Comparison of ENCODE assay signal across 12 mouse cellular contexts in the genomic region with DNA sequence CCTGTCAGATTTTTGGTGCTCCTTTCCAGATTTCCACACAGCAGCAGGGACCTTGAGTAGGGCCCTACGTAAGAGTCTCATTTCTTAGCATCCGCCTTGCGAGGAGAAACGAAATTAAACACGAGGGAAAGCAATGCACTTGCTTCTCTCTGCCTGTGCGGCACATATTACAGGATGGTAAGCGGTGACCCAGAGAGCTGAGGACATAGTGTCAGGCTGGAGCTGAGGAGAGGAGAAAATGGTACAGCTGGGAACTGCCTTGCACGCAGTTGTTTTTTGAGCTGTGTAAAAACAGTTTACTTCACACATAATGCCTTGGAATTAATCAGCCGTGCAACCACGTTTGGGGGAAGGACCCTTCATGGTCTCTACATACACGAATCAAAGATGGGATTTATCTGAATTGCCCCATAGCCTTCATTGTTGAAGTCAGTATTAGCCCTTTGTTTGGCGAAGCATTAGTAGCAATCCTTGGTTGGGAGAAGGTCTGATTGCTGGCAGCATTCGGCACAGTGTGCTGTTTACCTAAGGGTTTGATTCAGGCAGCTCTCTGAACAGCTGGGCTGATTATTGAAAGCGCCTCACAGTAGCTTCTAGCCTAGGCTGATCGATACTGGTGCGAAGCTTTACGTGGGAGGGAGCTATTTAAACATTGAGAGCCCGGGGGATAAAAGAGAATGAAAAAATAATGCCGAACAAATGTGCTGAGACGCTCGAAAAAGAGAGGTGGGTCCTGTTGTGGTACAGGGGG.
DNase-seq lines count a peak whose midpoint lies in the region; ATAC-seq and TF ChIP-seq lines count a peak whose summit lies in the region.
"Had no signal": no experiment of that assay in that cellular context is flagged by ENCODE, and none has a peak within 500 bp of the region (broad histone marks: within the 10 kb centered on the region; RNA-seq: fewer than 3 reads in every experiment).

No protein-coding gene starts in this region.

- no peak for TF ChIP-seq EP300 in liver, embryonic 14.5 days (IDR thresholded peaks at IDR 0.05; ENCODE audit: low read depth)

- H3K27ac ChIP-seq in liver, embryonic 12.5 days, result no peak overlapping the region
- no peak overlapping the region for H3K27ac ChIP-seq in liver, embryonic 14.5 days
- no peak overlapping the region for H3K27ac ChIP-seq in thymus, adult 2 months (ENCODE audit: control insufficient read depth, insufficient read depth, low read length)
- H3K27ac ChIP-seq: heart, embryonic 13.5 days; limb, embryonic 13.5 days had no signal

- H3K9me3 ChIP-seq in liver, embryonic 12.5 days (replicated peaks), result no peaks in the 10 kb centered on the region
- H3K9me3 ChIP-seq in liver, embryonic 14.5 days (ENCODE audit: control insufficient read depth, low read length), result no peaks in the 10 kb centered on the region
- H3K9me3 ChIP-seq: heart, embryonic 13.5 days; limb, embryonic 13.5 days had no signal

- no peak for ATAC-seq in liver, embryonic 12.5 days
- ATAC-seq in liver, embryonic 14.5 days (ENCODE audit: insufficient read depth), result no peak

- peak; percentile 13 for DNase-seq in embryo, embryonic 10.5 days (ENCODE audit: low spot score)
- no peak for DNase-seq in embryo, embryonic 9.5 days (ENCODE audit: extremely low spot score)
- DNase-seq in liver, result no peak
- no peak for DNase-seq in liver, embryonic 14.5 days (ENCODE audit: low read depth in 3 of 3, low spot score in 3 of 3)
- peak; percentile 27 for DNase-seq in retina, embryonic 14.5 days (ENCODE audit: low spot score)
- no peak for DNase-seq in thymus, adult 2 months
- no peak for DNase-seq in heart, adult 8-10 months (ENCODE audit: low spot score)
- DNase-seq: adrenal gland, postnatal 25 days; cerebellum, postnatal 25 days had no signal

- TF ChIP-seq CTCF in liver, embryonic 14.5 days (IDR thresholded peaks at IDR 0.05; ENCODE audit: low read depth), result no peak
- TF ChIP-seq CTCF in thymus, adult 2 months (IDR thresholded peaks at IDR 0.05; ENCODE audit: borderline replicate concordance, control insufficient read depth, extremely low read depth, insufficient read depth, low read length, poor library complexity), result no peak

- no peak overlapping the region for H3K4me3 ChIP-seq in liver, embryonic 12.5 days
- H3K4me3 ChIP-seq in liver, embryonic 14.5 days (ENCODE audit: insufficient read depth in 1 of 2, low read depth in 2 of 2, low read length in 2 of 2), result no peak overlapping the region
- no peak overlapping the region for H3K4me3 ChIP-seq in thymus, adult 2 months (ENCODE audit: control insufficient read depth, insufficient read depth, low read length)
- H3K4me3 ChIP-seq: heart, embryonic 13.5 days; limb, embryonic 13.5 days had no signal

- H3K4me2 ChIP-seq in liver, embryonic 12.5 days, result peak overlapping the region; percentile 11; the same call in 1 of the 2 replicates
- peak overlapping the region; percentile 29; the same call in 1 of the 2 replicates for H3K4me2 ChIP-seq in liver, embryonic 14.5 days (ENCODE audit: low read depth)
- H3K4me2 ChIP-seq: heart, embryonic 13.5 days; limb, embryonic 13.5 days had no signal

- no peak for TF ChIP-seq POLR2A in thymus, adult 2 months (IDR thresholded peaks at IDR 0.05; ENCODE audit: control insufficient read depth, extremely low read depth, insufficient read depth, low read length, poor library complexity)

- WGBS in liver, embryonic 12.5 days (ENCODE audit: insufficient replicate concordance), result 84% methylated on average over 21 of the region's 21 CpGs
- WGBS in liver, embryonic 14.5 days (ENCODE audit: insufficient replicate concordance), result 75% methylated on average over 21 of the region's 21 CpGs
- 94% methylated on average over 21 of the region's 21 CpGs for whole genome bisulfite sequencing in thymus, adult 2 months

- no peaks in the 10 kb centered on the region for H3K27me3 ChIP-seq in liver, embryonic 12.5 days (replicated peaks)
- H3K27me3 ChIP-seq in liver, embryonic 14.5 days (ENCODE audit: control insufficient read depth, insufficient read depth, low read length), result no peaks in the 10 kb centered on the region
- no peaks in the 10 kb centered on the region for H3K27me3 ChIP-seq in thymus, adult 2 months (ENCODE audit: control insufficient read depth, insufficient read depth, low read length)
- H3K27me3 ChIP-seq: heart, embryonic 13.5 days; limb, embryonic 13.5 days had no signal

- H3K9ac ChIP-seq in liver, embryonic 12.5 days, result no peak overlapping the region
- H3K9ac ChIP-seq in liver, embryonic 14.5 days (replicated peaks), result no peak overlapping the region
- H3K9ac ChIP-seq: heart, embryonic 13.5 days; limb, embryonic 13.5 days had no signal

- H3K36me3 ChIP-seq in liver, embryonic 12.5 days, result peaks cover 3% of the 10 kb centered on the region; the same call in 1 of the 2 replicates
- H3K36me3 ChIP-seq in liver, embryonic 14.5 days (replicated peaks; ENCODE audit: control insufficient read depth, insufficient read depth, low read depth), result no peaks in the 10 kb centered on the region
- H3K36me3 ChIP-seq in thymus, adult 2 months (ENCODE audit: control insufficient read depth, insufficient read depth, low read length), result no peaks in the 10 kb centered on the region
- H3K36me3 ChIP-seq: heart, embryonic 13.5 days; limb, embryonic 13.5 days had no signal

- H3K4me1 ChIP-seq in liver, embryonic 12.5 days, result 0 out of 2 replicates have a peak, but pooled peaks cover 7% of the 10 kb centered on the region
- H3K4me1 ChIP-seq in liver, embryonic 14.5 days (replicated peaks; ENCODE audit: control insufficient read depth in 2 of 2, insufficient read depth in 2 of 2, low read length in 1 of 2), result peaks cover 0 to 2% of the 10 kb centered on the region in 2 experiments; a peak in 1 of 4 replicates
- no peaks in the 10 kb centered on the region for H3K4me1 ChIP-seq in thymus, adult 2 months (replicated peaks; ENCODE audit: control insufficient read depth, insufficient read depth, low read length)

Comparison
In these comparisons a context has a peak if more than half of its experiments do, and no peak if none do; other contexts are left out.
1. DNase-seq: peak in embryo, embryonic 10.5 days (single experiment) and retina, embryonic 14.5 days (single experiment); none in embryo, embryonic 9.5 days (single experiment), liver (single experiment), liver, embryonic 14.5 days (0 of 3), thymus, adult 2 months (single experiment) and heart, adult 8-10 months (single experiment).